In the genomic region with DNA sequence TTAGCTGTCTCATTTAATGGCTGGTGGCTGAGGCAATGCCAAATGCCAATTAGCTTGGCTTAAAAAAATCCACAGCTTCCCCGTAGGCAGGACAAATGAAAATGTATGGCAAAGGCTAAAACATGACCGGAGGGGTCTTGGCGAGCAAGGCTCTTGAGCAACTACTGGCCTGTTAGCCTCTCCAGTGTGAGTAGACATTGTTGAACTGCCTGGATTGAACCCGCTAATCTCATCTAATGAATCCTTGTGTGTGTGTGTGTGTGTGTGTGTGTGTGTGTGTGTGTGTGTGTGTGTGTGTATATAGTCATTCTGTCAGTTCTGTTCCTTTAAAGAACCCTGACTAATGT, we compare ENCODE assay signal across 15 mouse cellular contexts. TPM values are rescaled to one million over a fixed set of nuclear protein-coding genes. Genes with fewer than 3 reads are reported as not detected.
DNase-seq lines count a peak whose midpoint lies in the region; ATAC-seq lines count a peak whose summit lies in the region.
"Had no signal": no experiment of that assay in that cellular context is flagged by ENCODE, and none has a peak within 500 bp of the region (broad histone marks: within the 10 kb centered on the region; RNA-seq: fewer than 3 reads in every experiment).

No protein-coding gene starts in this region.

- 80% methylated on average over 4 of the region's 4 CpGs for WGBS in embryonic facial prominence, embryonic 11.5 days
- WGBS in embryonic facial prominence, embryonic 10.5 days: 81% methylated on average over 4 of the region's 4 CpGs
- WGBS in neural tube, embryonic 13.5 days: 61% methylated on average over 4 of the region's 4 CpGs
- WGBS in midbrain, embryonic 14.5 days: 55% methylated on average over 4 of the region's 4 CpGs

- DNase-seq in embryonic facial prominence, embryonic 11.5 days (ENCODE audit: low spot score): no peak
- DNase-seq in embryonic facial prominence, embryonic 10.5 days (ENCODE audit: low spot score): no peak
- DNase-seq in neural tube, embryonic 10.5 days (ENCODE audit: extremely low spot score, low spot score): no peak
- DNase-seq in midbrain, embryonic 14.5 days: no peak
- DNase-seq in Muller cell, postnatal 12 days (ENCODE audit: inconsistent ontology term): no peak
- DNase-seq in frontal cortex, postnatal 14 days (ENCODE audit: low spot score in 2 of 2): no peak
- DNase-seq: cerebellum, adult 9-11 months; liver; lung, adult 2 months; thymus, postnatal 14 days had no signal

- no peak overlapping the region for H3K4me3 ChIP-seq in embryonic facial prominence, embryonic 11.5 days (ENCODE audit: low read depth, low read length)
- no peak overlapping the region for H3K4me3 ChIP-seq in embryonic facial prominence, embryonic 10.5 days
- no peak overlapping the region for H3K4me3 ChIP-seq in neural tube, embryonic 13.5 days
- no peak overlapping the region for H3K4me3 ChIP-seq in midbrain, embryonic 14.5 days (replicated peaks; ENCODE audit: low read depth, low read length)
- H3K4me3 ChIP-seq: heart, embryonic 13.5 days; left cerebral cortex, adult 2 months; stomach, embryonic 15.5 days had no signal

- H3K9ac ChIP-seq in embryonic facial prominence, embryonic 11.5 days (replicated peaks; ENCODE audit: low read length): no peak overlapping the region
- H3K9ac ChIP-seq in neural tube, embryonic 13.5 days: no peak overlapping the region
- no peak overlapping the region for H3K9ac ChIP-seq in midbrain, embryonic 14.5 days (replicated peaks; ENCODE audit: low read length)
- H3K9ac ChIP-seq: heart, embryonic 13.5 days; stomach, embryonic 15.5 days had no signal

- 0 out of 2 replicates have a peak, but pooled peaks have one; percentile 9 for ATAC-seq in embryonic facial prominence, embryonic 11.5 days (replicated peaks; ENCODE audit: insufficient number of reproducible peaks, low FRiP score, low TSS enrichment, low read depth)
- ATAC-seq in neural tube, embryonic 13.5 days (ENCODE audit: low read depth): peak; percentile 48; the same call in 1 of the 2 replicates
- peak; percentile 46; the same call in 1 of the 2 replicates for ATAC-seq in midbrain, embryonic 14.5 days (ENCODE audit: low FRiP score, low TSS enrichment)
- no peak for ATAC-seq in inflammation-experienced regulatory T-cells, adult 6 months

- no peaks in the 10 kb centered on the region for H3K36me3 ChIP-seq in embryonic facial prominence, embryonic 11.5 days (replicated peaks; ENCODE audit: control insufficient read depth, insufficient read depth, low read depth, low read length)
- H3K36me3 ChIP-seq in embryonic facial prominence, embryonic 10.5 days (replicated peaks): no peaks in the 10 kb centered on the region
- no peaks in the 10 kb centered on the region for H3K36me3 ChIP-seq in neural tube, embryonic 13.5 days
- H3K36me3 ChIP-seq in midbrain, embryonic 14.5 days (ENCODE audit: control insufficient read depth, insufficient read depth, low read length): no peaks in the 10 kb centered on the region
- H3K36me3 ChIP-seq: heart, embryonic 13.5 days; stomach, embryonic 15.5 days had no signal

- H3K4me1 ChIP-seq in embryonic facial prominence, embryonic 11.5 days (ENCODE audit: control insufficient read depth, insufficient read depth, low read length): no peaks in the 10 kb centered on the region; the same call in 1 of the 2 replicates
- peaks cover 9% of the 10 kb centered on the region for H3K4me1 ChIP-seq in embryonic facial prominence, embryonic 10.5 days
- peaks cover 10% of the 10 kb centered on the region; the same call in 1 of the 2 replicates for H3K4me1 ChIP-seq in neural tube, embryonic 13.5 days (replicated peaks)
- H3K4me1 ChIP-seq in midbrain, embryonic 14.5 days (ENCODE audit: control insufficient read depth, insufficient read depth, low read length): 0 out of 2 replicates have a peak, but pooled peaks cover 3% of the 10 kb centered on the region

- H3K9me3 ChIP-seq in embryonic facial prominence, embryonic 11.5 days (replicated peaks; ENCODE audit: control insufficient read depth, low read length): no peaks in the 10 kb centered on the region
- H3K9me3 ChIP-seq in embryonic facial prominence, embryonic 10.5 days: no peaks in the 10 kb centered on the region
- H3K9me3 ChIP-seq in neural tube, embryonic 13.5 days: no peaks in the 10 kb centered on the region
- no peaks in the 10 kb centered on the region for H3K9me3 ChIP-seq in midbrain, embryonic 14.5 days (ENCODE audit: control insufficient read depth, low read length)
- H3K9me3 ChIP-seq: heart, embryonic 13.5 days; stomach, embryonic 15.5 days had no signal

- no peak overlapping the region for H3K4me2 ChIP-seq in embryonic facial prominence, embryonic 11.5 days (ENCODE audit: low read depth, low read length)
- no peak overlapping the region for H3K4me2 ChIP-seq in neural tube, embryonic 13.5 days
- H3K4me2 ChIP-seq in midbrain, embryonic 14.5 days (ENCODE audit: low read length): no peak overlapping the region
- H3K4me2 ChIP-seq: heart, embryonic 13.5 days; stomach, embryonic 15.5 days had no signal

- no peaks in the 10 kb centered on the region for H3K27me3 ChIP-seq in embryonic facial prominence, embryonic 11.5 days (ENCODE audit: control insufficient read depth, insufficient read depth, low read length)
- no peaks in the 10 kb centered on the region for H3K27me3 ChIP-seq in embryonic facial prominence, embryonic 10.5 days (replicated peaks; ENCODE audit: low read depth, poor library complexity, severe bottlenecking)
- no peaks in the 10 kb centered on the region for H3K27me3 ChIP-seq in neural tube, embryonic 13.5 days
- no peaks in the 10 kb centered on the region for H3K27me3 ChIP-seq in midbrain, embryonic 14.5 days (ENCODE audit: control insufficient read depth, insufficient read depth, low read length)
- H3K27me3 ChIP-seq: heart, embryonic 13.5 days; stomach, embryonic 15.5 days had no signal

- H3K27ac ChIP-seq in embryonic facial prominence, embryonic 11.5 days (replicated peaks; ENCODE audit: low read depth, low read length): no peak overlapping the region
- H3K27ac ChIP-seq in embryonic facial prominence, embryonic 10.5 days (replicated peaks): no peak overlapping the region
- peak overlapping the region; percentile 49 for H3K27ac ChIP-seq in neural tube, embryonic 13.5 days (replicated peaks)
- H3K27ac ChIP-seq in midbrain, embryonic 14.5 days (replicated peaks; ENCODE audit: low read depth, low read length): peak overlapping the region; percentile 32; the same call in 1 of the 2 replicates
- H3K27ac ChIP-seq: heart, embryonic 13.5 days; left cerebral cortex, adult 2 months; stomach, embryonic 15.5 days had no signal

RNA-seq across cellular contexts. Expression of gene Kl, which starts 57.7 kb away (rescaled TPM):
- polyA plus RNA-seq in embryonic facial prominence, embryonic 11.5 days (2014; fragmentation: Nextera tagmentation; extraction: Ambion mirVana): 0.15 TPM in 1 of 2 replicates, not detected in the other
- 0.06 TPM in 1 of 2 replicates, not detected in the other for polyA plus RNA-seq in embryonic facial prominence, embryonic 10.5 days (2016; fragmentation: Nextera tagmentation; extraction: Ambion mirVana)
- 0.46 and 0.58 TPM in 2 replicates for polyA plus RNA-seq in neural tube, embryonic 13.5 days (2015; fragmentation: Nextera tagmentation; extraction: Ambion mirVana)
- polyA plus RNA-seq in midbrain, embryonic 14.5 days (2014; fragmentation: Nextera tagmentation; extraction: Ambion mirVana): 0.59 and 0.91 TPM in 2 replicates
- not detected for polyA plus RNA-seq in inflammation-experienced regulatory T-cells, adult 6 months (2017; shearing (Covaris generic))

Comparison
In these comparisons a context has a peak if more than half of its experiments do, and no peak if none do; other contexts are left out.
1. H3K27ac ChIP-seq: peak in neural tube, embryonic 13.5 days (single experiment) and midbrain, embryonic 14.5 days (single experiment); none in embryonic facial prominence, embryonic 11.5 days (single experiment) and embryonic facial prominence, embryonic 10.5 days (single experiment).